Mouse (Mus musculus) regulatory T cell (primary cell): ENCODE results near the gene Pnkd.
"Not testable (repeated sequence)": the region's sequence is repeated elsewhere in the genome, so short reads cannot be mapped to it uniquely, and the experiment has no call there.

Source experiments
- in situ Hi-C: fragments of 300-600 bp; cut with MboI, MseI; formaldehyde crosslinking; loops from one replicate; pipeline ENCODE4 v1.15.1; 2025; ENCODE audit warnings: high pct_unique_total_duplicates

The Pnkd gene

DNA sequence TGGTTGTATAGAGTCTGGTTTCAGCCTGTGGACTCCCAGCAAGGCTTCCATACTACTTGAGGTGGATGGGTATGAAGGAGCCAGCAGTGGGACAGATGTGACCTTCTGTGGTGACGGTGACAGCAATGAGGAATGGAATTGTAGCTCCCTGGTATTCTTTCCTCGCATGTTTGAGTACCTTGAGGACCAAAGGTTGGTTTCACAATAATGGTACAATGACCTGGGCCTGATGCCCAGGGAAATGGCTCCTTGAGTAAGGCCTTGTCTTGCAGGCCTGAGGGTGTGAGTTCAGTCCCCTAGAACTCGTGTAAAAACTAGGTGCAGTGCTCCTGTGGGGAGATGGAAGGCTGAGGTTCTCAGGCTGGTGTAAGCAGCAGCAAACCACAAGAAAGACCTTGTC is 34.0 kb downstream of the Pnkd start:
- in situ Hi-C loops: no loop called here

DNA sequence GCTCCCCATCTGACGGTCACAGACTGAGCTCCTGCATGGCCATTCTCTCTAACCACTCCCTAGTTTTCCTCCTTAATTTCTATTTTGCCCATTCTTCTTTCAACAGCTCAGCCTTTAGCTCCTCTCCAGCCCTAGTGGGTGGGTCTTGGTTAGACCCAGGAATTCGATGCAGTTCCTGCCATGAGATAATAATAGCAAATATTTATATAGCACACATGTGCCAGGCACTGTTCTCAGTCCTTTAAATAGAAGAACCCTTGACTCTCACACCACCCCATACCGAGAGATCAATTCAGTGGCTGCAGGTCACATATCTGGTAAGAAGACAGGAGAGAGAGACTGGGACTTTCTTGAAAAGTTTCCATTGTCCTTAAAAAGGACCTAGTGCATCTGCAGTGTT is 36.7 kb downstream of the Pnkd start:
- in situ Hi-C loops: no loop called here

DNA sequence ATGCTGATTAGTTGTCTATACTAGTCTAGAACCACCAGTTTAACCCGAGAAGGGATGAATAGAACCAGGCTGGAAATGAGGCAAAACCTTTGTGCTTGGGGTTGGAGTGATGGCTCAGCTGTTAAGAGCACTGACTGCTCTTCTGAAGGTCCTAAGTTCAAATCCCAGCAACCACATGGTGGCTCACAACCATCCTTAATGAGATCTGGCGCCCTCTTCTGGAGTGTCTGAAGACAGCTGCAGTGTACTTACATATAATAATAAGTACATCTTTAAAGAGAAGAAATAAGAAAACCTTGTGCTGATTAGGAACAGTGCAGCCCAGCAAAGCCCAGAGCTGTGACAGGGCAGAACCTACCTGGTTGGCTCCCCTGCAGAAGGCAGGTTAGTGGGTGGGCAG is 42.2 kb downstream of the Pnkd start:
- in situ Hi-C loops: not testable (repeated sequence)

DNA sequence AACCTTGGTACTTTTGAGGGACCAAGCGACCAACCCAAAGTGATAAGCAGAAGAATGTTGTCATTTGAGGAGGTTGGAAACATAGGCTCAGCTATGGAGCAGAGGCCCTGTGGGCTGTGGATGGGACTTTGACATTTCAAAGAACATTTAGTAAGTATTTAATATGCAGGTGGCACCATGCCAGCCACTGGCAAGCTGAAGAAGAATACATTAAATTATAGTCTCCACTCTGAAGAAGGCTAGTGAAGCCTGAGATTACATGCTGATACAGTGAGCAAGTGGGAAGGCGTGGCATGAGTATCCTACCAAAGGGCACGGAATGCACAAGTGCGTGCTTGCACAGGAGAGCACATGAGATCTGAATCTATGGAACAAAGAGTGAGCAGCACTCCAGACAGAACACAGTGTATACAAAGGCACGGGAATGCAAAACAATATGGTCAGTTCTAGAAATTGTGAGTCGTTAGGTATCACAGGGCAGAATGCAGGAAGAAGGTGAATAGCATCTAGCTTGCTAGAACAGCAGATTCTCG is 45.2 kb downstream of the Pnkd start:
- in situ Hi-C loops: loop anchor here (10.0 kb wide), 1 partner anchor 1745 kb away; the partner anchor contains the start of gene Smarcal1

DNA sequence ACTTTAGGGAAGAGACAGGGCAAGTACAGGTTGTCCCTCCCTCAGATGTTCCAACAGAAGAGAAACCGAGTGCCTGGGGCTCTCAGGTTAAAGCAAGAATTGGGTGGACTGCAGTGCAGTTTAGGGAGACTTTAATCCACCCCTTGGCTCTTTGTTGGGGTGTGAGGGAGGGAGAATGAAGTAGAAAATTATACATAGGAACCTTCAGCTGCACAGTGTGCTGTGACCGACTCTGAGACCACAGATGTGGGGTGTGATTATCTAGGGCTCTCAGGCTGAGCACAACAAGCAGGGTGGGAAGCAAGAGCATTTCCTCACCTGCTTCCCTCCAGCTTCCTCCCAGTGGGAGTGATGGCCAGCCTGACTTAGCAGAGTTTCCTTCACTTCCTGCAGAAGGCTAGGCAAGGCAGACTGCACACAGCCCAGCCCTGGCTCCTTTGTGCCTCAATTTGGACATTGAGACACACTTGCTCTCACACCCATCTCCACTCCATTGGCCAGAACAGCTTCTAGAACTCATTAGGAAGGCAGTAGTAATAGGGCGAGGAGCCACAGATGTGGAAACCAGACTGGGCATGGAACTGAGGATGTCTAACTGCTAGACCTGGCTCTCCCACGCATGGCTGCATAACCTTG is 46.4 kb downstream of the Pnkd start:
- in situ Hi-C loops: loop anchor here (10.0 kb wide), 1 partner anchor 1746 kb away; the partner anchor contains the start of gene Smarcal1

DNA sequence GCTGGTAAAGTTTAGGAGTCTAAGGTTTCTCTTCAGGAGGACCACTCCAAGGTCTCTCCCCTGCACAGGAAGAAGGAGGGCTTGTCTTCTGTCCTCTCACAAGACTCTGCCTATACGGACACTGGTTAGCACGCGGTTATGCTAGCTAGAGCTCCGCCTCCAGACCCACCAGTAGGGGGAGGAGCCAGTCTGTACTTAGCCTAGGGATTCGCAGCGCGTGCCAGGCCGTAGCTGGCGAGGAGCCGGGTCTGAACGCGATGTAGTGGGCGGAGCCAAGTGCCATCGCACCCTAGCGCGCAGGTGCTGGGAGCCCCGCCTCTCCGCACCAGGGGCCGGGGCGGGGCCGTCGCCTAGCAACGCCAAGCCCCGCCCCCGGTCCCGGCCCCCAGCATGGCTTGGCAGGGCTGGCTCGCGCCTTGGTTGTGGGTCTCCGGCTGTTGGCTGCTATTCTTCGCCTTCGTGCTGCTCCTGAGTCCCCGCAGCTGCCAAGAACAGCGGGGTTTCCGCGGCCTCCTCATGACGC is 47.6 kb downstream of the Pnkd start:
- in situ Hi-C loops: loop anchor here (10.0 kb wide), 1 partner anchor 1748 kb away; the partner anchor contains the start of gene Smarcal1

DNA sequence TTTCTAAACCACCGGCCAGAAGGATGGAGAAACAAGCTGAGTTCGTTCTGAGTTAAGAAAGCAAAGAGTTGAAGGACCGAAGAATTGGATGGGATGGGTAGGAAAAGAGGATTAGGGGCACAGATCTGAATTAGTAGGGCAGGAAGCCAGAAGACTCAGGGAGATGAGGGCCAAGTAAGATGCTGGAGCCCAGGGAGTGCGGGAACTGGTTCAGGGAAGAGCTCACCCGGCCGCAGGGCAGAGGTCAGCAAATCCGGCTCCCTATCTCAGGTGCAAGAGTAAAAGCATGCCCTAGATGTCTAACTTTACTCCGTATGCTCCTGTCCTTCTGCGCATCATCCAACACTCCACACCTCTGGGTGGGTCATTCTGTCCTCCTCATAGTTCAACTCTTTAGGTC is 48.2 kb downstream of the Pnkd start:
- in situ Hi-C loops: loop anchor here (10.0 kb wide), 1 partner anchor 1748 kb away; the partner anchor contains the start of gene Smarcal1

DNA sequence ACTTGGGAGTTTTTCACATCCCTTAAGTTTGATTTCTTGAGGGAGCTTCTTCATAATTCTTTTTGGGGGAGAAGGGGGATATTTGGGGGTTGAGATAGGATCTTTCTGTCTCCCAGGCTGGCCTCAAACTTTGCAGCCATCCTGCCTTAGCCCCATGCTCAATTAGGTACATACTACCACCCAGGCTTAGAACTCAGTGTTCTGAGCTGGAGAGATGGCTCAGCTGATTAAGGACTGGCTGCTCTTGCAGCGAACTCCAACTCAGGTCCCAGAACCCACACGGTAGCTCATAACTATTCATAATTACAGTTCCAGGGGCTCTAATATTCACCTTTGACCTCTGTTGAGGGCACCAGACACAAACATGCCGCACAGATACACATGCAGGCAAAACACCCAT is 49.9 kb downstream of the Pnkd start:
- in situ Hi-C loops: loop anchor here (10.0 kb wide), 1 partner anchor 1750 kb away; the partner anchor contains the start of gene Smarcal1

DNA sequence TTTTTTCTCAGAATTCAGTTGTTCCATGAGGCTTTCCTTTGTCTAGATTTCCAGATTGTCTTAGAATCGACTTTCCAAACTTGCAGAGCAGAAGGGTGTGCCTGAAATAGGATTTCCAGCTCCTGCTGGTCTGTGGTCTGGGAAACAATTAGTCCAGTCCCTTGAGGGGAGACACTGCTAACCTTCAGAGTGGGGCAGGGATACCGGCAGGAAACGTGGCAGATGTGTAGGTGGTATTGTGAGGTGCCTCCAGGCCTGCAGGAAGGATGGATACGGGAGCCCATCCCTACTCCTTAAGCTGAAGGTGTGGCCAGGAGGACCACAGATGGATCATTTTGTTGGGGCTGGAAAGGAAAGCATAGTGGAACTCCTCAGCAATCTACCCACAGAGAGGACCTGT is 50.3 kb downstream of the Pnkd start:
- in situ Hi-C loops: loop anchor here (10.0 kb wide), 1 partner anchor 1750 kb away; the partner anchor contains the start of gene Smarcal1

DNA sequence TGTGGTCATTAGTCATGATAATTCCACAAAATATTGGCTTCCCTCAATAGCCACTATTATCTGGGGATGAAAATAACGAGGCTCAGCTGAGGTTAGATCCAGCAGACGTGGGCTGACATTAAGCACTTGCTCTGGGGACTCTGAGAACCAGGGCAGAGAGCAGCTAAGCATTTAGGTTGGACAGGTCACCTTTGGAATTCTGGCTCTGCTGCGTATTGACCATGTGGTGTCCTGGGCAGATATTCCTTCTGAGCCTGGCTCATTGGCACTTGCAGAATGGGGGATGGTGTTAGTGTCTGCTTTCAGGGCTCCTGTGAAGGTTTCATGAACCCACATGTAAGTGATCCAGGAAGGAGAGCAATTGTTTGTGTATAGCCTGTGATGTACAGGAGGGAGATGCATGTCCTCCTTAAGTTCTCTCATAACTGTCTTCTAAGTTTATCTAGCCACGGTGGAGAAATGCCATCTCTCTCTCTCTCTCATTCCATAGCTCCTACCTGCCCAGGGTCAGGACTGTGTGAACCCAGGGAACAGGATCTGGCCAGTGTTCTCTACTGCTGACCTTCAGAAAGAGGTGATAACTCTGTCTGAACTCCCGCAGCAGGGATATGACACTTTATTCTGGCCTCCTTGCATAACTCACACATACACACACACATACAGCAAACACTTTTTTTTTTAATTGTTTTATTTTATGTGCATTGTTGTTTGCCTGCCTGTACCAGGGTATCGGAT is 50.9 kb downstream of the Pnkd start:
- in situ Hi-C loops: loop anchor here (10.0 kb wide), 1 partner anchor 1751 kb away; the partner anchor contains the start of gene Smarcal1

DNA sequence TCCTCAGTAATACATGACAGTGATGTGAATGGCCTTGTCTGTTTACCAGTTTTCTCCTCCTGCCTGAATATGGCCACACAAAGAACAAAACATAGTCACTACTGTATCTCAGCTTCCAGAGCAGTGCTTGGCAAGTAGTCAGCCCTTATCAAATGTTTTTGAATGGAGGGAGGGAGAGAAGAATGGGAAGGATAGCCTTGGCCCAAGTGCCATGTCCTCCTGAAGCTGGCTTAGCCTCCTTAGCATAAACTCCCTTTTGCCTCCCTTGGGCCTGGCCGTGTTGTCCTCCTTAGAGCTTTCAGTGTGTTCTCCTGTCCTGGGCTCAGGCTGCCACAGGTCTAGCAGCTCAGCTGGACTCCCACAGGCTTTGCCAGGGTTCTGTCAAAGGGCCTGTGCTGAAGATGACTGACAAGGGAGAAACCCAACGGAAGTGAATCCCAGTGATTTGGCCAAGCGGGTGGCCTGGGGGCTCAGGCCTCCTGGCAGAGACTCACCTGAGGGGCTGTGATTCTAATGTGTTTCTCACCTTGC is 52.6 kb downstream of the Pnkd start:
- in situ Hi-C loops: loop anchor here (10.0 kb wide), 1 partner anchor 1753 kb away; the partner anchor contains the start of gene Smarcal1

DNA sequence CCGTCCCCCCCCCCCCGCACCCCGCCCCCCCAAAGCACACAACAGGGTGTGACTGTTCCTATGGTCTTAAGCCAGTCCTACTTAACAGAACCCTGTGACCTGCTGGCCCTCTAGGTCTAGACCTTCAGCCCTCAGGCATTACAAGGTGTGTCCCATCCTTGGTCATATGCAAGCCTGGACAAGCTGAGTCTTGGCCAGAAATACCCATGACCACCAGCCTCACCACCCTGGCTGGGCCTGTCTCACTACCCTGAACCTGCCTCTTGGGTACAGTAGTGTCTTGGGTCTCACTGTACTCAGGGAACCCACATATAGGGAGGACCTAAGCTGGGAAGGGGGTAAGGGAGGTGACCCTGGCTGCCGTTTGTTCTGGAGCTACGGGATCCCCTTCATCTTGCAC is 53.3 kb downstream of the Pnkd start:
- in situ Hi-C loops: loop anchor here (10.0 kb wide), 1 partner anchor 1753 kb away; the partner anchor contains the start of gene Smarcal1

DNA sequence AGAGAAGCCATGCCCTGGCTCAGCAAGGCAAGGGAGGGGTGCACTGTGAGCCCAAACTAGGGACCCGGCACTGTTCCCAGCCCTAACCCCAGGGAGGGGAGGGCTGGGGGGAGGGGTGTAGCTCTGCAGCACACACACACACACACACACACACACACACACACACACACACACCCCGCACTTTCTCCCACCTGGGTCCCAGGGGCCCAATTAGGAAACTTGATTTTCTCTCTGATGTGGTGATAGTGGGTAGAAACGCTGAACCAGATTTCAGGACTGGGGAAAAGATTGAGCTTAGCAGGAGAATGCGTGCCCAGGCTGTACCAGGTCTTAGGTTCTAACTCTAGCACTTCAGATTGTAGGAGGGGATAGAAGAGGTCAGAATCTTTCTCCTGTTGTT is 53.9 kb downstream of the Pnkd start:
- in situ Hi-C loops: loop anchor here (10.0 kb wide), 1 partner anchor 1754 kb away; the partner anchor contains the start of gene Smarcal1

DNA sequence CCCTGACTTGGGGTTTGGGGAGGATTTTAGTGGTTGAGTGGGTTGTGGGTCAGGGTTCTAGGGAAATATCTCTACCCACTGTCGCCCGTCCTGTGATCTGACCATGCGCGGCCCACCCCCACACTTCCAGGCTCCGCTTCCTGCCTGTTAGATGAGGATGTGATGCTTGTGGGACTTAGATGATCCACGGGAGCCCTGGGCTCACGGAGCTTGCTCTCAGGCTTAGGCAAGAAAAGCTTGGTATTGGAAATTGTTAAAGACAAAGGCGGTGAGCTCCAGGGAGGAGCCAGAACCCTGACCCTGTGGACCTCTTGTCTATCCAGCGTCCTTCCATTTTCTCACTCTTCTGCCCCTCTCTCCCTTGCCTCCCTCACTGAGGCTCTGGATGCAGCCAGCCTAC is 55.2 kb downstream of the Pnkd start:
- in situ Hi-C loops: loop anchor here (10.0 kb wide), 1 partner anchor 1755 kb away; the partner anchor contains the start of gene Smarcal1

DNA sequence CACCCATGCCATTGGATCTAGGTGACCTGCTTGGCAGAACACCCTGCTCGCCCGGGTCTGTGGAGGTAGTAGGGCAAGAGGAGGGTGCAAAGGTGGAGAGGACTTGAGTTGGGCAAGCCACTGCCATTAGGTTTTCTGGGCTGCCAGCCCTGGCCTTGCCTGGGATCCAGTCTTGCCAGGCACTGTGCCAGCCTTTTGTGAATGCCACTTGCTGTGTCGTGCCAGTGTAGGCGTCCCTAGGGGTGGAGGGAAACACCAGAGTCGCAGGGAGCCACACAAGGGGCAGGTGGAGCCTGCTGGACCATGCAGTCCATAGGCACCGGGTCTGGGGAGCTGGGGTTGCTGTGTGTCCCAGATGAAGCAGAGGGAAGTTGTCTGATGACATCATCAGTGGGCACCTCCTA is 55.6 kb downstream of the Pnkd start:
- in situ Hi-C loops: no loop called here

DNA sequence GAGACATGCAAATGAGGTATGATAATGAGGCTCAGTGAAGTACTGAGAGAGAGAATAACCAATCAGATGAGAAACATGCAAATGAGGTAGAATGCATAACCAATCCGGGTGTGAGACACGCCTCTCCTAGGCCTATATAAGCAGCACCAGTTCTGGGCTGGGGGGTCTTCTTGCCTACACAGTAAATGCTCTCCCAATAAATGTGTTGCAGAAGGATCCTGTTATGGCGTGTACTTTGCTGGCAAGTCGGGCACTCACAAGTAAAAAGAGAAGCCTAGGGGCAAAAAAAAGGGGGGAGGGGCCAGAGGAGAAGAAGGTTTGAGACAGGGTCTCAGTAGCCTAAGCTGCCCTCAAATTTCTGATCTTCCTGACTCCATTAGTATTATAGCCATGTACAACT is 56.3 kb downstream of the Pnkd start:
- in situ Hi-C loops: not testable (repeated sequence)

DNA sequence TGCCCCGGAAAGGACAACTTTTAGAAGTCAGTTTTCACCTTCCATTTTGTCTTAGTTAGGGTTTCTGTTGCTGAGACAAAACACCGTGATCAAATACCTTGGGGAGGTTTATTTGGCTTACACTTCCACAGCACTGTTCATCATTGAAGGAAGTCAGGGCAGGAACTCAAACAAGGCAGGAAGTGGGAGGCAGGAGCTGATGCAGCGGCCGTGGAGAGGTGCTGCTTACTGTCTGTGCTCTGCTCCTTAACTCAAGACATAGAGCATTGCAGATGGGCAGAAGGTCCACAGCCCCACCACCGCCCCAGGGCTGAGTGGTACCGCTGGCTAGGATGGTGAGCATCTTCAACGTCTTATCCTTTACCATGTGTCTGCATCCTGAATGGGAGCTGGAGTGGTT is 57.2 kb downstream of the Pnkd start:
- in situ Hi-C loops: no loop called here

DNA sequence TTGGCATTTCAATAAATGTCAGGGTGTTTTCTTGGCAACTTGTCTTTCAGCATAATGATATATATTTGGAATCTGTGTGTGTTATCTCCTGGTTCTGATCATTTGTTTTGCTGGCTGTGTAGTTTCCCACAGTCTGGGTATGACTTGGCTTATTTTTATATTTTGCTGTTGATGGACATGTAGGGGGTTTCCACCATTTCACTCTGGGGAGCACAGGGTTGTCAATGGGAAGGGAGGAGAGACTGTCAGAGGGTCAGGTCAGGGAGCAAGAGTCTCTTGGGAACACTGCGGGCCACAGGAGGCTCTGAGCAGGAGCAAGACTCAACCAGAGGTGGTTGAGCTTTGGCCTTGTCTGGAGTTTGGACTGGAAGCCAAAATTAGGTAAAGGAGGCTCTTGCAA is 57.6 kb downstream of the Pnkd start:
- in situ Hi-C loops: no loop called here

DNA sequence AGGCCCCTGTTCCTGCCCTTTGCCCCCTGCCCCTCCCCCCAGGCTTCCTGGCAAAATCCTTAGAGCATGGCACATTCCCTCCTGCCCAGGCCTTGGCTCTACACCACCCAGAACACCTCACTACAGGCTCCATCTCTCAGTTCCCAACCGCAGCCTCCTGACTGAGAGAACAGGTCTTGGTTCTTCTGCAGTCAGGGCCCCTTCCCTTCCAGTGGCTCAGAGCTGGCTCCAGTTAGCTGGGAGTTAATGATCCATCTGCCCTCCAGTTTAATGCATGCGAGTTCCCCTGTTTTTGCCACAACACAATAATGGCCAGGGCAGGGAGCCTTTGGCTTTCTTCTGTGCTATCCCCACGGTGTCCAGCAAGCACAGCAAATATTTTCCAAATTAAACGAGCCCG is 58.4 kb downstream of the Pnkd start:
- in situ Hi-C loops: no loop called here

DNA sequence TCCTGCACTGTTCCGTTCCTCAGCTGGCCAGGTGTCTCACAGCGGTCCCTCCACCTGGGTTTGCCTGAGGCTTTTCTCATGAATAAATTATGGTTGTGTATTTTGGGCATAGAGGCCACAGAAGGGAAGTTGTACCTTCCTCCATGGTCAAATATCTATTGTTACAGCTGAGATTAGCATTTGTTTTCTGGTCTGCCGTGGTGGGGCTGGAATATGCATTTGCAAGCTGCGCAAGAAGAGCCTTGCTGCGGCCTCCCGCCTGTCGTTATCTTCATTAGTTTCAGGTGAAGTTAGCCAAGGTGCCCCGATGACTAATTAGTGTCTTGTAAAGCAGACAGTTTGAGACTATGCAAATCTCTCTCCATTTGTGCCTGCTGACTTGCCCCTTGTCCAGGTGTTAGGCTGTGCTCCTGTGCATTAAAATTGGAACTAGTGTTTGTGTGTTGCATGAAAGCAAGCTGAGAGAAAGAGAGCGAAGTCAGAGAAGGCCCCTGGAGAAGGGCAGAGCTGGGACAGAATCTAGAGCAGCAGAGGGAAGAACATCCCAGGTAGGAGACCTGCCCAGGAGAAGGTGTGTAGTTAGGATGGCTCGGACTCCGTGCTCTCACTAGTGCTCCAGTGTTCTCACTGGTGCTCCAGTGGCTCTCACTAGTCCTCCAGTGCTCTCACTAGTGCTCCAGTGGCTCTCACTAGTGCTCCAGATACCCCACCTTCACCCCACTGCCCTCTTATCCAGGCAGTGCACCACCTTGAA is 59.6 kb downstream of the Pnkd start:
- in situ Hi-C loops: no loop called here

DNA sequence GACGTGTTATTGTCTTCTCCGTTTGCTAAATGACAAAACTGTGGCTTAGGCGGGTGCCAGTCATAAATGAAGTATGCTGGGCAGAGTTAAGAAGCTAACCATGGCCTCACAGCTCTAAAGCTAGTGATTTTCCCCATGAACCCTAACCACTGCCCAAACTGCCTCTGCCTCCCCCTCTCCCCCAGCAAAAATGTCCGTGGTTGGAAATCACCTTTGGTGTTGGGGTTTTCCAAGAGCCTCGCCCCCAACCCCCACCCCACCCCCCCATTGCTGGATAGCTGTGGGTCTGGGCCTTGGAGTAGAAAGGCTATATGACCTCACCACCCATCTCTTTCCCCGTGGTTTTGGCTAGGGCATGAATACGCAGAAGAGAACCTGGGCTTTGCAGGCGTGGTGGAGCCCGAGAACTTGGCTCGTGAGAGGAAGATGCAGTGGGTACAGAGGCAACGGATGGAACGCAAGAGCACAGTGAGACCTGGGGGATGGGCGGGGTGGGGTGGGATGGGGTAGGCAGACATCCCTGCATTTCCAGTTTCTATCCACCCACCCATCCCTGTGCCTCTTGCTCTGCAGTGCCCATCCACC is 66.5 kb downstream of the Pnkd start:
- in situ Hi-C loops: no loop called here
